Mouse (Mus musculus) liver, embryonic 12.5 days (tissue): ENCODE results near the gene Ppp1r9a. TPM values are rescaled to one million over a fixed set of nuclear protein-coding genes. Genes with fewer than 3 reads are reported as not detected.

Experiments
- ATAC-seq: fragments of 200-750 bp; cut with Nextera tagmentation; 2 replicates; pipeline ENCODE4 v1.8.0; 2017; ENCODE audit warnings: moderate number of reproducible peaks, mild to moderate bottlenecking, moderate library complexity
- H3K27ac ChIP-seq: fragments of 300-500 bp; sonication (generic); 2 replicates; pipeline ENCODE4 v1.5.1; 2016; ENCODE audit warnings: mild to moderate bottlenecking
- H3K27me3 ChIP-seq: fragments of 300-500 bp; sonication (generic); replicated peaks from 2 replicates; pipeline ENCODE4 v1.6.1; 2016; ENCODE audit warnings: mild to moderate bottlenecking, moderate library complexity
- H3K36me3 ChIP-seq: fragments of 300-500 bp; sonication (generic); 2 replicates; pipeline ENCODE4 v1.6.1; 2016; ENCODE audit warnings: mild to moderate bottlenecking, moderate library complexity
- H3K4me1 ChIP-seq: fragments of 300-500 bp; sonication (generic); 2 replicates; pipeline ENCODE4 v1.6.1; 2016
- H3K4me2 ChIP-seq: fragments of 300-500 bp; sonication (generic); 2 replicates; pipeline ENCODE4 v1.6.1; 2016; ENCODE audit warnings: mild to moderate bottlenecking, moderate library complexity
- H3K4me3 ChIP-seq: fragments of 300-500 bp; sonication (generic); 2 replicates; pipeline ENCODE4 v1.5.1; 2016; ENCODE audit warnings: mild to moderate bottlenecking, moderate library complexity
- H3K9ac ChIP-seq: fragments of 300-500 bp; sonication (generic); 2 replicates; pipeline ENCODE4 v1.6.1; 2016; ENCODE audit warnings: mild to moderate bottlenecking, moderate library complexity
- H3K9me3 ChIP-seq: fragments of 300-500 bp; sonication (generic); replicated peaks from 2 replicates; pipeline ENCODE4 v1.6.1; 2016; ENCODE audit warnings: mild to moderate bottlenecking, moderate library complexity
- WGBS: fragments of 180-500 bp; shearing (Covaris S2); methylation state at CpG from one replicate; pipeline ENCODE4 v1.1.7; 2016; ENCODE audit not compliant: insufficient replicate concordance; 5-methylcytosine and 5-hydroxymethylcytosine counted together
- polyA plus RNA-seq: library from polyadenylated mRNA; unstranded; fragments of >200 nt; fragmentation: Nextera tagmentation; extraction: Ambion mirVana; gene quantifications from 2 replicates; pipeline ENCODE4 v1.2.1, GENCODE M21; 2016

The Ppp1r9a gene
- polyA plus RNA-seq, 1 experiment from 2014 or later: 7.7 TPM

GRCm38 (mm10) chr6:5075680-5076079 is 173.0 kb downstream of the Ppp1r9a start:
- Histone ChIP-seq H3K4me1 (peaks cover 17% of the 10 kb centered on the region), H3K27me3 (no peaks in the 10 kb centered on the region), H3K4me2 (no peak overlapping the region), H3K36me3 (0 out of 2 replicates have a peak, but pooled peaks cover 3% of the 10 kb centered on the region), H3K27ac (no peak overlapping the region), H3K9ac (no peak overlapping the region), H3K9me3 (no peaks in the 10 kb centered on the region), H3K4me3 (no peak overlapping the region)
- ATAC-seq: no peak
- WGBS: 75% methylated on average over 7 of the region's 7 CpGs

DNA sequence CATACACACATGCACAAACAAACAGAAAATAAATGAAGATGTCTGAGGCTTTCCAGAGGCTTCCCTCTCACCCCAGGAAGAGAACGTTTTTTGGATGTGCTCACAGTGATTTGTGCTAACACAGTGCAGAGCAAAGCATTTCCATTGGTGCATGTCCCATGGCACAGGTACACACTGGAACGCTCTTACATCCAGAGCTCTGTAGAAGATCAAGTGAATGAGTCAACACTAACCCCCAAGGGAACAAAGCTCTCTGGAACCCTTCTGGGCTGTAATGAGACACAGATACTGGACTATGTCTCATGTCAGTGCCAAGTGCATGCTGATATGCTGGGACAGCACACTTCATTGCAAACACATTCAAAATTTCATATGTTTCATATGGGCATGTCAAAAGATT is 175.3 kb downstream of the Ppp1r9a start:
- Histone ChIP-seq H3K4me2 (no peak overlapping the region), H3K4me3 (no peak overlapping the region), H3K4me1 (peaks cover 19% of the 10 kb centered on the region), H3K36me3 (0 out of 2 replicates have a peak, but pooled peaks cover 3% of the 10 kb centered on the region), H3K27me3 (no peaks in the 10 kb centered on the region), H3K9ac (no peak overlapping the region), H3K27ac (no peak overlapping the region), H3K9me3 (no peaks in the 10 kb centered on the region)
- no peak for ATAC-seq
- 65% methylated on average over 2 of the region's 2 CpGs for WGBS

DNA sequence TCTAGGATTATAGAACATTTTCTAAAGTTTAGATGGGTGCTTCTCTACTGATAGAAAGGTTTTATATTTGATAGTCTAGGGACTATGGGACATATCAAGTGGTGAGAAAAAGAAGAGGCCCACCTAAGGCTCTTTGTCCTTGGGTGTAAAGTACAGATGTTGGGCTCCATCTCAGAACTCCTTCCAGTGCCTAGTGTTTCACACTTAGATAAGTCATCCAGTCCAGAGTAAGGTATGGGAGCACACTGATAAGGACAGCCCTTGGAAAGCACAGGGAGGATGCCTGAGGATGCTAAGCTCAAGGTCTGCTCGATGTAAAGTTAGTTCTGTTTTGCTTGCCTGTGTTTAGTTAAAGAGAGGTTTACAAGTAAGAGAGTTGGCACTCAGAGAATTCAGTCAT is 176.4 kb downstream of the Ppp1r9a start:
- WGBS: 40% methylated on average over 1 of the region's 1 CpGs
- Histone ChIP-seq H3K4me3 (no peak overlapping the region), H3K4me1 (peaks cover 19% of the 10 kb centered on the region), H3K27me3 (no peaks in the 10 kb centered on the region), H3K9ac (no peak overlapping the region), H3K36me3 (0 out of 2 replicates have a peak, but pooled peaks cover 3% of the 10 kb centered on the region), H3K4me2 (no peak overlapping the region), H3K27ac (no peak overlapping the region), H3K9me3 (no peaks in the 10 kb centered on the region)
- peak; percentile 90 for ATAC-seq

- Histone ChIP-seq H3K27me3 (no peaks in the 10 kb centered on the region), H3K36me3 (no peaks in the 10 kb centered on the region), H3K4me3 (no peak overlapping the region), H3K4me1 (peaks cover 19% of the 10 kb centered on the region), H3K27ac (no peak overlapping the region), H3K9me3 (no peaks in the 10 kb centered on the region), H3K9ac (no peak overlapping the region), H3K4me2 (no peak overlapping the region)
- WGBS: 75% methylated on average over 5 of the region's 5 CpGs
- no peak for ATAC-seq
Measured at GRCm38 (mm10) chr6:5080094-5080493, 177.4 kb downstream of the Ppp1r9a start.

- H3K36me3 ChIP-seq: no peaks in the 10 kb centered on the region
- no peak for ATAC-seq
- peaks cover 19% of the 10 kb centered on the region for H3K4me1 ChIP-seq
- WGBS: 68% methylated on average over 5 of the region's 5 CpGs
- H3K27ac ChIP-seq: no peak overlapping the region
- H3K9me3 ChIP-seq: no peaks in the 10 kb centered on the region
- H3K4me2 ChIP-seq: no peak overlapping the region
- no peak overlapping the region for H3K4me3 ChIP-seq
- H3K9ac ChIP-seq: no peak overlapping the region
- H3K27me3 ChIP-seq: no peaks in the 10 kb centered on the region
Measured at GRCm38 (mm10) chr6:5080496-5080895, 177.8 kb downstream of the Ppp1r9a start.

- no peaks in the 10 kb centered on the region for H3K36me3 ChIP-seq
- no peak for ATAC-seq
- 24% methylated on average over 8 of the region's 8 CpGs for WGBS
- no peak overlapping the region for H3K9ac ChIP-seq
- H3K4me2 ChIP-seq: no peak overlapping the region
- no peak overlapping the region for H3K4me3 ChIP-seq
- H3K4me1 ChIP-seq: peaks cover 19% of the 10 kb centered on the region
- no peaks in the 10 kb centered on the region for H3K9me3 ChIP-seq
- H3K27me3 ChIP-seq: no peaks in the 10 kb centered on the region
- H3K27ac ChIP-seq: no peak overlapping the region
Measured at GRCm38 (mm10) chr6:5081099-5081498, 178.4 kb downstream of the Ppp1r9a start.

- ATAC-seq: no peak
- H3K4me2 ChIP-seq: no peak overlapping the region
- H3K4me1 ChIP-seq: peaks cover 19% of the 10 kb centered on the region
- H3K27ac ChIP-seq: no peak overlapping the region
- no peak overlapping the region for H3K9ac ChIP-seq
- no peaks in the 10 kb centered on the region for H3K36me3 ChIP-seq
- no peak overlapping the region for H3K4me3 ChIP-seq
- H3K9me3 ChIP-seq: no peaks in the 10 kb centered on the region
- no peaks in the 10 kb centered on the region for H3K27me3 ChIP-seq
Measured at GRCm38 (mm10) chr6:5082144-5082543, 179.4 kb downstream of the Ppp1r9a start.

DNA sequence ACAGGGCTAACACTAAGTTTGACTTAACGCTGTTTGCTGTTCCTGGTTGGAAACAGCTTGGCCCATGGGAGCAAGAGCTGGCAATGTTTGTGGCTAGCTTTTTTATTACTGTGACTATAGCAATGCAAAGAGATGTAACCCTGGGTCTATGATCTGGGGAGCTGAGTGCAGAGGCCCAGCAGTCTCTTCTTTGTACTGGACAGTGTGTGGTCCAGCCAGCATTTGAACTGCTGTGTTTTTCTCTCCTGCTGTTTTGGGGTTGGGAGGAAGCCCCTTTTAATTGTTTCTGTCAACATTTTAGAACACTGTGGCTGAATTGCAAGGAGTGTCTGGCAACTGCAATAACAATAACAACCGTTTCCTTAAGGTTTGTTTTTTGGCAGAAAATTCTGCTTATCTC is 180.0 kb downstream of the Ppp1r9a start:
- 67% methylated on average over 2 of the region's 2 CpGs for WGBS
- H3K36me3 ChIP-seq: no peaks in the 10 kb centered on the region
- peaks cover 19% of the 10 kb centered on the region for H3K4me1 ChIP-seq
- H3K27ac ChIP-seq: no peak overlapping the region
- H3K4me3 ChIP-seq: no peak overlapping the region
- no peaks in the 10 kb centered on the region for H3K27me3 ChIP-seq
- H3K4me2 ChIP-seq: no peak overlapping the region
- no peak for ATAC-seq
- H3K9me3 ChIP-seq: no peaks in the 10 kb centered on the region
- no peak overlapping the region for H3K9ac ChIP-seq

GRCm38 (mm10) chr6:5083957-5084356 is 181.2 kb downstream of the Ppp1r9a start:
- Histone ChIP-seq H3K27ac (no peak overlapping the region), H3K4me3 (no peak overlapping the region), H3K9ac (no peak overlapping the region), H3K4me2 (no peak overlapping the region), H3K4me1 (peaks cover 17% of the 10 kb centered on the region), H3K9me3 (no peaks in the 10 kb centered on the region), H3K27me3 (no peaks in the 10 kb centered on the region), H3K36me3 (no peaks in the 10 kb centered on the region)
- 52% methylated on average over 4 of the region's 4 CpGs for WGBS
- ATAC-seq: no peak

DNA sequence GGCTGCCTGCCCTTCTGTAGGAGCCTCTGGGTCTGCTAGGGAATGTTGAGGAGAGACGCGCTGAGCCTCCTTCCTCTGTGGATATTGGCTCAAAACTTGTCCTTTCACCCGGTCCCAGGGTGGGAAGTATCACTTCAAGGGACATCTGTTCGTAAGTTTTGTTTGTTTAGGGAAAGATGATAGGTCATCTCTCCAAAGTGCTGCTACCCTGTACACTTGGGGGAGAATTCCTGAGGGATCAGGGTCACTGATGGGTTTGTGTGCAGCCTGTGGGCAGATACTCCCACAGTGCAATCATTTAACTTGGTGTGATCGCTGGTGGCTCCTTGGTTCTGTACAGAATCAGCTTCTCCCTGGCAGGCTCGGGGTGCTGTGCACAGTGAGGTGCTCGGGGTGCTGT is 189.2 kb downstream of the Ppp1r9a start:
- no peak overlapping the region for H3K4me3 ChIP-seq
- WGBS: 76% methylated on average over 7 of the region's 7 CpGs
- H3K9me3 ChIP-seq: no peaks in the 10 kb centered on the region
- H3K4me1 ChIP-seq: 0 out of 2 replicates have a peak, but pooled peaks cover 8% of the 10 kb centered on the region
- no peaks in the 10 kb centered on the region for H3K27me3 ChIP-seq
- no peak for ATAC-seq
- no peak overlapping the region for H3K4me2 ChIP-seq
- no peak overlapping the region for H3K9ac ChIP-seq
- no peak overlapping the region for H3K27ac ChIP-seq
- H3K36me3 ChIP-seq: no peaks in the 10 kb centered on the region

- Histone ChIP-seq H3K27ac (peak overlapping the region; percentile 33; the same call in 1 of the 2 replicates), H3K4me1 (0 out of 2 replicates have a peak, but pooled peaks cover 8% of the 10 kb centered on the region), H3K9me3 (no peaks in the 10 kb centered on the region), H3K4me2 (no peak overlapping the region), H3K27me3 (no peaks in the 10 kb centered on the region), H3K36me3 (no peaks in the 10 kb centered on the region), H3K4me3 (no peak overlapping the region), H3K9ac (no peak overlapping the region)
- WGBS: 53% methylated on average over 4 of the region's 4 CpGs
- ATAC-seq: no peak
Measured at GRCm38 (mm10) chr6:5092795-5093194, 190.1 kb downstream of the Ppp1r9a start.

DNA sequence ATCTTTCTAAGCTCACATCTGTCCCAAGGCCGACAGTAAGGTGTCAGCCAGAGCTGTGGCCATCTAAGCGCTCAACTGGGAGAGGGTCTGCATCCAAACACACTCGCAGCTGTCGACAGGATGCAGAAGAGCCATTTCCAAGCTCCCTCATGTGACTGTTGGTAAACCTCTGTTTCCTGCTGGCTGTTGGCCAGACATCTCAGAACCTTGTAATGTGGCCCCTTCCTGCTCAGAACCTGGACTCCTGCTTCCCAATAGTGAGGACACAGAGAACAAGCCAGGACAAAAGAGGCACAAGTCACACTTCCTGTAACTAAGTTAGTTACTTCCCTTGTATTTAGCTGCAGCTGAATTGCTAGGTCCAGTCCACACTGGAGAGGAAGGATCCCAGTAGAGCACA is 190.8 kb downstream of the Ppp1r9a start:
- no peak overlapping the region for H3K4me2 ChIP-seq
- H3K4me1 ChIP-seq: 0 out of 2 replicates have a peak, but pooled peaks cover 8% of the 10 kb centered on the region
- no peaks in the 10 kb centered on the region for H3K9me3 ChIP-seq
- 0 out of 2 replicates have a peak overlapping the region, but pooled peaks have one; percentile 33 for H3K27ac ChIP-seq
- ATAC-seq: peak; percentile 32; the same call in 1 of the 2 replicates
- H3K27me3 ChIP-seq: no peaks in the 10 kb centered on the region
- 25% methylated on average over 4 of the region's 4 CpGs for WGBS
- H3K9ac ChIP-seq: no peak overlapping the region
- H3K4me3 ChIP-seq: no peak overlapping the region
- no peaks in the 10 kb centered on the region for H3K36me3 ChIP-seq

GRCm38 (mm10) chr6:5095365-5095973 is 192.8 kb downstream of the Ppp1r9a start:
- no peak overlapping the region for H3K4me3 ChIP-seq
- ATAC-seq: no peak
- H3K4me2 ChIP-seq: no peak overlapping the region
- H3K27me3 ChIP-seq: no peaks in the 10 kb centered on the region
- H3K9me3 ChIP-seq: no peaks in the 10 kb centered on the region
- WGBS: 80% methylated on average over 9 of the region's 9 CpGs
- H3K9ac ChIP-seq: no peak overlapping the region
- no peaks in the 10 kb centered on the region for H3K36me3 ChIP-seq
- H3K4me1 ChIP-seq: 0 out of 2 replicates have a peak, but pooled peaks cover 8% of the 10 kb centered on the region
- no peak overlapping the region for H3K27ac ChIP-seq
